Mouse (Mus musculus): Measurements from ENCODE around the gene Depdc7. TPM values are rescaled to one million over a fixed set of nuclear protein-coding genes. Genes with fewer than 3 reads are reported as not detected.

Depdc7 gene
- polyA plus RNA-seq (2021; fragmentation: Nextera tagmentation), result 2.2 and 2.3 TPM in 2 replicates
- long read RNA-seq, experiment 1, partial matches to known transcripts, result 1 of 4 reads
- long read RNA-seq, experiment 1, other reads (novel, unspliced or antisense), result 0 of 4 reads
- long read RNA-seq, experiment 2, transcript Depdc7-201 (9 exons, 1,801 nt), result major isoform, 16 of 19 reads
- long read RNA-seq, experiment 2, partial matches to known transcripts, result 0 of 19 reads
- long read RNA-seq, experiment 2, other reads (novel, unspliced or antisense), result 3 of 19 reads

GRCm38 (mm10) chr2:104742741-104743064, at the start of gene Depdc7:
Gene Depdc7, minus strand, starts transcription at chr2:104742878.

DNA sequence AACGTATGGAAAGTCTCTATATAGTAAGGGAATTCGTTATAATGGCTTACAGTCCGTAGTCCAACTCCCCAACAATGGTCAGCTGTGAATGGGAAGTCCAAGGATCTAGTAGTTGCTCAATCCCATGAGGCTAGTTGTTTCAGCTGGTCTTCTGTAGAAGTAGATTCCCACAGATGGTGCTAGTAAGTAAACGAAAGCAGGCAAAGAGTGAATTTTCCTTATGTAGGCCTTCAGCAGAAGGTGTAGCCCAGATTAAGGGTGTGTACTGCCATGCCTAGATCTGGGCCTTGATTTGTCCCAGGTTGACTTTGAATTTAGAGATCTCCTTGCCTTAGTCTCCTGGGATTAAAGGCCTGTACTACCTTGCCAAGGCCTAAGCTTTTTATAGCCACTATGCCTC, 26.4 kb downstream of the Depdc7 start, which contains the start of gene Pin1rt1:
Gene Pin1rt1 (minus strand): TSS at position 101 of the 400 bp plus-strand sequence.

GRCm38 (mm10) chr2:104711585-104712485, 30.8 kb downstream of the Depdc7 start, which contains the start of gene Tcp11l1:
Gene Tcp11l1, minus strand, starts transcription at chr2:104712169.

Other genes with a start within 250 kb of the Depdc7 start
- 17.7 and 19.2 TPM in 2 replicates for gene Hipk3, start 248.4 kb downstream of the Depdc7 start, polyA plus RNA-seq (2021; fragmentation: Nextera tagmentation)
- gene Cstf3, start 152.4 kb downstream of the Depdc7 start, polyA plus RNA-seq (2021; fragmentation: Nextera tagmentation), result 34.5 and 36.4 TPM in 2 replicates
- 13.4 and 15.5 TPM in 2 replicates for gene Tcp11l1, start 30.7 kb downstream of the Depdc7 start, polyA plus RNA-seq (2021; fragmentation: Nextera tagmentation)
- not detected in 2 replicates for gene Pin1rt1, start 26.5 kb downstream of the Depdc7 start, polyA plus RNA-seq (2021; fragmentation: Nextera tagmentation)
- 0.82 and 0.97 TPM in 2 replicates for gene Qser1, start 73.9 kb upstream of the Depdc7 start, polyA plus RNA-seq (2021; fragmentation: Nextera tagmentation)
- gene Prrg4, start 107.0 kb upstream of the Depdc7 start, polyA plus RNA-seq (2021; fragmentation: Nextera tagmentation), result 0.59 and 2.0 TPM in 2 replicates
- gene Ccdc73, start 124.9 kb upstream of the Depdc7 start, polyA plus RNA-seq (2021; fragmentation: Nextera tagmentation), result 4.8 and 9.2 TPM in 2 replicates